Mouse (Mus musculus) fat pad, adult 2 months (tissue): ENCODE data around the gene Spc24.

Experiments used
- DNase-seq: peaks from one replicate; pipeline ENCODE4 v3.0.0-alpha.2; 2011; ENCODE audit warnings: low read depth, low spot score; ENCODE audit errors: extremely low read depth

The Spc24 gene

DNA sequence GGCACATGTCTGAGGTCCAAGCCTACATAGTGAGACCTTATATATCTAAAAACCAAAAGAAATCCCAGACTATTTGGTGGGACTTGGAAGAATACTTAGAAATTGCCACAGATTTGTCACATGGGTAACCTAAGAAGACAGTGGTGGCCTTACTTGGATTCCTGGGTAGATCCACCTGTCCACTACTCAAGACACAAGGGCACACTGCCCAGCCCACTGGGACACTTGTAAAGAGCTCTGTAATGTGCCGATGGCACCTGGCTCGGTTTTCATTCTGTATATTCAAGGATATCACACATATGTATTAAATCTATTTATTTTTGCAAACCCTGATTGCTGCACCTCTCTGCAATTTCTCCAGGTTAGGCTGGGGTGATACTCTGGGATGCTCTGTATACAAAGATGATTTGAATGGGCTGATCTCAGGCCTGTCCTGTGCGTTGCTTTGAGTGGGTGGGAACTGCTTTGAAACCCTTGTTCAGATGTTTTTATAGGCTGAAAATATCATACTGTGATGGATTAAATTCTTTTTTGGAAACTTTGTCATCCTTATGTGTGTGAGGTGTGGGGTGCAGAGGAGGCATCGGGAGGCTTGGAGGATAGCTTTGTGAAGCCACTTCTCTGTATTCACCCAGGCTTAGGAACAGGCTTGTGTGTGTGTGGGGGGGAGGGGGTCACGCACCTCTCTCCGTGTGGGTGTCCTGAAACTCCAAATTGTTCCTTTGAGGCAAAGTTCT, 10.6 kb downstream of the Spc24 start:
- no peak for DNase-seq

DNA sequence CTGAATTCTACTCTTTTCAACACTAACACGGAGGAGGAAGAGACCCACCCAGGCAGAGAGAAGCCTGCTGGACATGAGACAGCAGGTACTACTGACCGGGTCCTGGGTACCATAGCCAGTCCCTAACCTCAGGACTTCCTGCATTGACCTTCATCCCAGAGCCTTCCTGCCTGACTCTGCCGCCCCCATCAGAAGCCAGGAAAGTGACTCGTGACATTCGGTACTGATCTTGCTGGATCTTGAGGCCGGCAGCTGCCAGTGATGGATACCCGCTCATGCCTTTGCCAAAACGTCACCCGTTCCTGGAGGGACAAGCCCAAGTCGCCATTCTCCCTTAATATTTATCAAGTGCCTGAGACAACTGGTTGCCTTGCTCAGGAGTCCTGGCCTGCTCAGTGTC, 11.6 kb downstream of the Spc24 start:
- DNase-seq = no peak

DNA sequence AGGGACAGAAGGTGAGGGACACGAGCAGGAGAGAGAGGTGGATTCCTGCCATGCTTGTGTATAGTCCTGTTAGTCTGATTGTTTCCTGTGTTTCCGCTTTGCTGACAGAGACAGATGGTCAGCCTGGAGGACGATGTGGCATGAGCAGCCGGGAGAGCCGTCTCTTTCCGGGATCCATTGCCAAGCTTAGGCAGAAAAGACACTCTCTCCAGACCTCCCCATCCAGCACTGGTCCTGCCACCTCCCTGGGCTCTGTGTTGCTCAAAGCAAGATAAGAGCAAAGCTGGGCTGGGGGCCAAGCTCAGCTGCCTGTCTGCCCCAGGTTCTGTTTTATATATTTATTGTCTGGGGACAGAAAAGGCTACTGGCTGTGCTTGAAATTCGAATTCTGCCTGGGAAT, 12.1 kb downstream of the Spc24 start:
- DNase-seq = no peak

DNA sequence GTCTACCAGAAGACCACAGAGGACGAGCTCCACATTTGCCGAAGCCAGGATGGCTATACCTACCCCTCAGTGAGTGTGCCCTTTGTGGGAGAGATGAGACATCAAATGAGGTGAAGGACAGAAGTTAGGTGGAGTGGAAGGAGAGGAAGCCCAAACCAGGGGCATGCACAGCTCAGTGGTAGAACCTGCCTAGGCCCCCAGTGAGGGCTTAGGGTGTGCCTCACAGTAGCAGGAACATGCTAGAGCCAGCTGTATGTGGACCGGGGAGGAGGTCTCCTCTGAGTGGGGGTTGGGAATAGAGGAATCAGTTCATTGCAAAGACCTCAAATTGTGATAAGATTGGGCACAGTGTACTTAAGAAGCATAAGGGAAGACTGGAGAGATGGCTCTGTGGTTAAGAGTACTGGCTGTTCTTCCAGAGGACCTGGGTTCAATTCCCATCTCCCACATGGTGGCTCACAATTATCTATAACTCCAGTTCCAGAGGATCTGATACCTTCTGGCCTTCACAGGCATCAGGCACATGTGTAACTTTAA, 12.8 kb downstream of the Spc24 start:
- no peak for DNase-seq

DNA sequence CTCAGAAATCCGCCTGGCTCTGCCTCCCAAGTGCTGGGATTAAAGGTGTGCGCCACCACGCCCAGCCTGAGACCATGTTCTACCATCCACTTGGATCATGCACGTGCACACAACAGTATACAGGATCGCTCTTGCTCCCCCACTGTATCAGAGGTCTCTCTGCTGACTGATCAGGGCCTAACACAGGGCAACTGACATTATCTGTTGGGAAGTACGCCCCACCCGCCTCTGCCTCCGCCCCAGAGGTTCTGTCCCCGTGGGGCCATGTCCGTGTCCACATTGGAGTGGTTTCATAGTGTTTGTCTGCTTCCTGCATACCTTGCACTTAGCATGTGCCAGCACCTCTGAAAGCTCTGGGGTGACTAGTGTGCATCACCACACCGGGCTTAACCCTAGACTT, 18.6 kb downstream of the Spc24 start:
- no peak for DNase-seq

DNA sequence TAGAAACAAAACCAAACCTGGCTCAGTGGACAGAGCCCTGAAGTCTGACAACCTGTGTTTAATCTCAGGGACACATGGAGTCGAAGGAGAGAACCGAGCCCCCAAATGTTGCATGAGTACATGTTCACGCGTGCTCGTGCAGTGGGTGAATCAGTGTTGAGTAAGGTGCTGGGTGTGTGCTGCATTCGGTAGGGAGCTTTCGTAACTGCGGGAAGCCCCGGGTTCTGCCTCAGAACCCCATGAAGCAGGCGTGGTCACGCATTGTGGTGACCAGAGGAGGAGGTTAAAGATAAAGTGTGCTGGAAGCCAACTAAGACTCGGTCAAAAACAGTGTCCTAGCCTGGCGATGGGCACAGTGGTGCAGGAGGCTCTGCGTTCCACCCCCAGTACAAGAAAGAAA, 19.7 kb downstream of the Spc24 start:
- DNase-seq = no peak

DNA sequence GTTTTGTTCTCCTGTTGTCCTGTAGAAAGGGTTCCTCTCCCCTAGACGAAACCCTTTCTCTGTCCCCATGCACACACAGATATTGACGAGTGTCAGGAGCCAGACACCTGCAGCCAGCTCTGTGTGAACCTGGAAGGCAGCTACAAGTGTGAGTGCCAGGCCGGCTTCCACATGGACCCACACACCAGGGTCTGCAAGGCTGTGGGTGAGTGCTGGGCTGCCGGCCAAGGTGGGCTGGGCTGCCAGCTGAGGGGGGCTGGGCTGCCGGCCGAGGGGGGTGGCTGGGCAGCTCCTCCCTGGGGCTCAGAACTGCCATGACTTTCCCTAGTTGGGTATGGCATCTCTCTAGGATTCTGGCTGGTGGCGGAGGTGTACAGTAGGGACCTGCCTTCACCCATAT, 21.3 kb downstream of the Spc24 start:
- no peak for DNase-seq

DNA sequence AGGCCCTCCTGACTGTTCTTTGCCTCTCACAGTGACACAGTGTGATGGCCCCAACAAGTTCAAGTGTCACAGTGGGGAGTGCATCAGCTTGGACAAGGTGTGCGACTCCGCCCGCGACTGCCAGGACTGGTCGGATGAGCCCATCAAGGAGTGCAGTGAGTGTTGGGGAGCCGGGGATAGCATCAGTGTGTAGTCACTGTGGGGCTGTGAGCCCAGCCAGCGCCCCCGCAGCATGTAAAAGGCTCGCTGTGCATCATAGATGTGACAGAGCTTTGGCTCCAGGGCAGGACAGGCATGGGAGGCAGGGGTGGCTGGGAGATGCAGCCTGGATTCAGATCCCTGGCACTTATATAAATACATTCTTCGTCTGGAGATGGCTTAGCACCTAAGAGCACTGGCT, 22.9 kb downstream of the Spc24 start:
- DNase-seq = no peak

DNA sequence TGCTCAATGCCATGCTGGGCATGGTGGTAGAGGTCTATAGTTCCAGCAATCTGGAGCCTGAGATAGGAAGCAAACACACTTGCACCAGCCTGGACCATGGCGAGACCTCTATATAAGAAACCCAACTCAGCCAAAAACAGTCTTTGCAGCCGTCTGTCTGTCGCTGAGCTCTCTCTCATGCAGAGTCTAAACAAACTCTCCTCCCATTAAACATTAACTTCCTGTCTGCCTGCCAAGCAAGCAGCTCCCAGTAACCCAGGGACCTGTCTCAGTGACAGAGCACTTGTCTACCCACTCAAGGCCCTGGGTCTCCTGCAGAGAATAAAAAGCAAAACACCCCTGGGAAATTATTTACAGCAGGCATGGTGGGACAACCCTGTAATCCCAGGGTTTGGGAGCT, 23.5 kb downstream of the Spc24 start:
- DNase-seq = no peak

DNA sequence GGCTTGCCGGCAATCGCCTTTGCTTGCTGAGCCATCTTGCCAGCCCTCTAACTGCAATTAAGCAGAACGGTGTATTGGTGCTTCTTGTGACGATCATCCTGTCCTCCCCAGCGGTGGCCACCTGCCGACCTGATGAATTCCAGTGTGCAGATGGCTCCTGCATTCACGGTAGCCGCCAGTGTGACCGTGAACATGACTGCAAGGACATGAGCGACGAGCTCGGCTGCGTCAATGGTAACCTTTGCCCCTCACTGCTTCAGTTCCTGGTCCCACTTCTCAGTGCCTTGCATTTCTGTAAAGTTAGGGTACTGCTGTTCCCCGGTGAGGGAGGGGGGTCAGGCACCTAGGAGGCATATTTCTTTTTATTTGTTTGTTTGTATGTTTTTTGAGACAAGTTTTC, 25.0 kb downstream of the Spc24 start:
- no peak for DNase-seq

DNA sequence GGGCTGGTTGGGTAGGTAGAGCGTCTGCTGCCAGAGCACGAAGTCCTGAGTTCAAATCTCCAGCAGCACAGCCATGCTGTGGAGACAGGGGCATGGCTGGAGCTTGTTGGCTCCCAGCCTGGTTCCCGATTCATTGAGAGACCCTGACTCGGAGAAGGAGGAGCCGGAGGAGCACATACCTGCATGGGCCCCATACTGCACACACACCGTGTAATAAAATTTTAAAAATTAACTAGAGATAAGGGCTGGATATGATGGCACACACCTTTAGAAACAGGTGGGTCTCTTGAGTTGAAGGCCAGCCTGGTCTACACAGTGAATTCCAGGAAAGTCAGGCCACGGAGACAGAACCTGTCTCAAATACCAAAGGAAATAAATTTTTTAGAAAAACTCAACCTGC, 26.1 kb downstream of the Spc24 start:
- DNase-seq = no peak

DNA sequence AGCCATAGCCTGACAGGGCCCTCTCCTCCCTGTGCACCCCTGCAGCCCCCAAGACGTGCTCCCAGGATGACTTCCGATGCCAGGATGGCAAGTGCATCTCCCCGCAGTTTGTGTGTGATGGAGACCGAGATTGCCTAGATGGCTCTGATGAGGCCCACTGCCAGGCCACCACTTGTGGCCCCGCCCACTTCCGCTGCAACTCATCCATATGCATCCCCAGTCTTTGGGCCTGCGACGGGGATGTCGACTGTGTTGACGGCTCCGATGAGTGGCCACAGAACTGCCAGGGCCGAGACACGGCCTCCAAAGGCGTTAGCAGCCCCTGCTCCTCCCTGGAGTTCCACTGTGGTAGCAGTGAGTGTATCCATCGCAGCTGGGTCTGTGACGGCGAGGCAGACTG, 26.7 kb downstream of the Spc24 start:
- no peak for DNase-seq

DNA sequence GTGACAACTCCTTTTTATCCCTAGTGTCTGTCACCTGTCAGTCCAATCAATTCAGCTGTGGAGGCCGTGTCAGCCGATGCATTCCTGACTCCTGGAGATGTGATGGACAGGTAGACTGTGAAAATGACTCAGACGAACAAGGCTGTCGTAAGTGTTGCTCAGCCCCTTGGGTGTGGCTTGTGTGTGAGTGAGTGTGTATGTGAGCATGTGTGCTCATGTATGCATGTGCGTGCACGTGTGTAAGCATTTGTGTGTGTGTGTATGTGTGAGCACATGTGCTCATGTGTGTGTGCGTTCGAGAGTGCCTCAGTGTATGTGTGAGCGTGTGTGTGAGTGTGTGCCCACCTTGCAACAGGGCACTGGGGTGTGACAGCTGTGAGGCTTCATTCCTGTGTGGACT, 27.8 kb downstream of the Spc24 start:
- no peak for DNase-seq

DNA sequence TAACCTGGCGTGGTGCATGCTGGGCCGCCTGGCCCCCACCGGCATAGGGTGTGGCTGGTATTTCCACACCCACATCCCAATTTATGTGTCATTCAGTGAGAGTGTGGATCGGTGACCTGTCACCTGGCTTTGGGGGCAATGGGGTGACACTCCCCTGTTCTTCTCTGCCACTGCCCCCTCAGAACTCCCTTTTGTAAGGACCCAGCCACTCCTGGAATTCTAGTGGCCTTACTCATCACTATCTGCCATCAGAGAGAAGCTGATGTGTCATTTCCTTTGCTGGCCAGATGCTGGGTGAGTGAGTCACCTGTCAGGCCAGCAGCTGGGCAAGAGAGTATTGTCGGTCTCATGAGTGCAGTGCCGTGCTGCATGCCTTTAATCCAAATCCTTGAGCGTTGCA, 30.8 kb downstream of the Spc24 start:
- DNase-seq = no peak

DNA sequence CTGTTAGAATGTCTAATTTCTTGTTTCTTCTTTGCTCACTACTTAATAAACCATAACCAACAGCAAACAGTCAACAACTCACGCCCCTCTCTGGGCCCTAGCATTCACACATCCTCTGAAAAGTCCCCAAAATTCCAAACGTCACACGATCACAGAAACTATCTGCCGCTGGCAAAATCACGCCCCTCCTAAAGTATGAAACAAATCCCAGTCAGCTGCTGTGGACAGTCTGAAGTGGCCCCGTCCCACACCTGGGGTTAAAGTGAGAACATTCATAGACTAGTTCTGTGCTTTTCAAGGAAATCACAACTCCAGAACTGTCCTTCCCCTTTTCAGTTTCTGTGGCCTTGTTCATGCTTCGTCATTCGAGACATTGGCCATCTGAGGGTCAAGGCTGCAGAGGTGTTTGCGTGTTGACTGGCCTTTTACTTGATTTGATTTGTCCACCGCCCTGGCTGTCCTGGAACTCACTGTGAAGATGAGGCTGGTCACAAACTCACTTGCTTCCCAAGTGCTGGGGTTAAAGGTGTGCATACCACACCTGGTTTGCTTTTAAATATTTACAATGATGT, 31.8 kb downstream of the Spc24 start:
- no peak for DNase-seq

DNA sequence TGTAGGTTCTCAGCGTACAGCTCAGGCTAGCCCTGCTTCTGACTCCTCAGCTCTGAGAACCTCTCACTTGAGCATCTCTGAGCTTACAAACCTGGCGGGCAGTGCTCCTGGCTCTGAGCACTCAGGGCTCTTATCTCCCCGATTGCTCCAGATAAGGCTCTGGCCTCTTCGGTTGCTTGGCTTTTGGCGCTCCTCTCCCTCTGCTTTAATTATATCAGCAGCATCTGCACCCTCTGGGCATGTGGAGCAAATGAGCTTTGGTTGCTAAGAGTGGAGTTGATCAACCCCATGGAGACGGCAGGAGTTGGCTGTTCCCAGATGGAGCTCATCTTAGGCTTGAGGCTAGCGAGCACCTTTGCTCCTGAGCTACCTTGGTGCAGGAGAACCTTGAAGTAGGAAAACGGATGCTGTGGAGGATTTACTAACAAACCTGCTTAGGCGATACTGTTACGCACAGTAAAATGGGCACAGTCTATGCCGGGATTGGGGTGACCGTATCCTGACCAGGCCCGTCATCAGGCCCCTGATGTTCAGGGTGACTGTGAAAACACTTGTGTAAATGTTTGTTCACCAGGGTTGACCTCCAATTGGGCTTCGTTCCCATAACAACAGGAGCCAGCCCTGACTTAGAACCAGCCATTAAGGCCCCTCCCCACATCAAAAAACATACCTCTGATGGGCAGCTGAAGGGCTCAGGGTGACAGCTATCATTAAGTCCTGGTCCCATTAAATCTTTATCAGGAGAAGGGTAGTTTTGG, 33.7 kb downstream of the Spc24 start:
- peak; percentile 59 for DNase-seq

DNA sequence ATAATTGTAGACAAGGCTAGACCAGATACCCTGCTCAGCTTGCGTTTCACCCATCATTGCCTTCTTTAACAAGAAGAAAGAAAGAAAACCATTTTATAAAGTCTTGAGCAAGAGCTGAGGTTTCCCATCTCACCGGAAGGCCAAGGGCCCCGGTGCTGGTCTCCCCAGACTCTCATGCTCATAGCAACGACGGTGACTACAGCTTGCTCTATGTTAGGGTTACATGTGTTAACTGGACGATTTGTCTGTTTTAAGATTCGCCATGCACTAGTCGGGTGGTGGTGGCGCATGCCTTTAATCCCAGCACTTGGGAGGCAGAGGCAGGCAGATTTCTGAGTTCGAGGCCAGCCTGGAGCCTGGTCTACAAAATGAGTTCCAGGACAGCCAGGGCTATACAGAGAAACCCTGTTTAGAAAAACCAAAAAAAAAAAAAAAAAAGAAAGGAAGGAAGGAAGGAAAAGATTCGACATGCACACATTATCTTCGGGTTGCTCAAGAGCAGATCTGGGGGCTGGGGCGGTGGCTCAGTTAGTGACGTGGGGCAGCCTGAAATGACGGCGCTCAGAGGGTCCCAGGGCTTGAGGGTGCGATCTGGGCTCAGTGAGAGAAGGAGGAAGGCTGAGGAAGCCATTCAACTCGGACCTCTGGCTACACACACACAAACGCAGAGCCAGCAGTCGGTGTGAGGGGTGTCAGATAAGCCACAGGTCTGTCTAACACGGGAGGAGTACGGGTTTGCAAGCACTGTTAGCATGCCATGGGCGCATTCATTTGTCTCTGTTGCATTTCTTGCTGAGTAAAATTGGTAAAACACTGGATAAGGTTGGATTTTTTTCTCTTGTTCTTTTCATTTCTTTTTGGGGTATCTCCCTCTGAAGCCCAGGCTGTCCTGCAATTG, 34.6 kb downstream of the Spc24 start:
- no peak for DNase-seq

DNA sequence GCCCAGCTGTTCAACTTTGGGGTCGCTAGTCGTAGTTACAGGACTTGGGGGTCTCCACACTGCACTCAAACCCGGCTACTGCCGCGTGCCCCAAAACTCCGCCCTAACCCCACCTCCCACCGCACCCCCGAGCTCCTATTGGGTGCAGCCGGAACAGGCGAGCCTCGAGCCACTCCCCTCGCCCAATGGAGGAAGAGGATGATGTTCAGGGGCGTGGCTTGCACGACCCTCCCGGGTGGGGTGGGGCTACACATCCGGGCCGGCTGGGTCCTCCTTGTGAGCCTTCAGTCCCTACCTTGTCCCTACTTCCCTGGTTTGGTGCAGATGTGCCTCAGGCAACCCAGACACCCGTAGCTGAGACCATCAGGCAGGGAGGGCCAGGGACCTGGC, 36.0 kb downstream of the Spc24 start:
- no peak for DNase-seq

DNA sequence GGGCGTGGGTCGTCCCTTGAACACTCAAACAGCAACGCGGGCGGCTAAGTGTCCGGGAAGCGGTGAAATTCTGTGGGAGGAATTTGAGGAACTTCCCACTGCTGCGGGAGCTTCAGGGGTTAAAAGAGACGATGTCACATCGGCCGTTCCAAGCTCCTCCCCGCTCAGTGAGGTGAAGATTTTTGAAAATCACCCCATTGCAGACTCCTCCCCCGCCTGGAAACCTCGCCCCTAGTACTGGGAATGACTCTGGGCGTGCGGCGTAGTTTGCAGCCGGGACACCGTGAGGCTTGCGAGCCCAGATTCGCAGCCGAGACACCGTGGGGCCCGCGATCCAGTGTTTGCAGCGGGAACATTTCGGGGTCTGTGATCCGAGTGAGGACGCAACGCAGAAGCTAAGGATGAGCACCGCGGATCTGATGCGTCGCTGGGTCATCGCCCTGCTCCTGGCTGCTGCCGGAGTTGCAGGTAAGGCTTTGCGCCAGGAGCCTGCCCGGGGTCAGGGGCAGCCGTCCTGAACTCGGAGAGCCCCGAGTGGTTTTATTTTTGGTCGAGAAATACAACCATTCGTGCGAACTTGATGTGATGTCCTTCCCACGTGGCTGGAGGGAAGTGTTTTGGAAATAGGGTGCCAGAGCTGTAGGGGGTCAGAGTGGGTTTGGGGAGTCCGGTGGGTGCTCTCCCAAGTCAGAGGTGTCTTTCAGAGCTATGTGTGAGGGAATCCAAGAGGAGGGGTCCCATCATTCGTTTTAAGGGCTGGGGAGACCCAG, 36.5 kb downstream of the Spc24 start, which contains the start of gene Ldlr:
Ldlr (plus strand) TSS at position 107 of the 770 bp plus-strand sequence.
- DNase-seq = no peak

DNA sequence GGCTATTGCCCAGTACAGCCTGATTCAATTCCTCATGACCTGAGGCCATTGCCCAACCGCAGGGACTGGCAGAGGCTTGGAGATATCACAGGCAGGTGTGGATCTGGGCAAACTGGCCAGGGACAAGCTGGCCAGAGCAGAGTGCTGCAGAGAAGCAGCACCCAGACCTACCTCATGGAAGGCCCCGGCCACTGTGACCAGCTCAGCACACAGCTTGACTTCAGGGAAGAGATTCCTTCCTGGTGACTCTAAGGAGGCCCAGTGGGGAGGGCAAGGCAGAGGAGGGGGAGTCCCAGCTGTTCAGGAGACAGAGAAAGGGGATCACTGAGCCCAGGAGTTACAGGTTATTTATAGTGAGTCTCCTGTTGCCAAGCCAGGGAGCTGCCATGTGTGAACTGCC, 39.1 kb downstream of the Spc24 start:
- no peak for DNase-seq
